Comparison of ENCODE assay signal across 8 mouse cellular contexts in the genomic region with DNA sequence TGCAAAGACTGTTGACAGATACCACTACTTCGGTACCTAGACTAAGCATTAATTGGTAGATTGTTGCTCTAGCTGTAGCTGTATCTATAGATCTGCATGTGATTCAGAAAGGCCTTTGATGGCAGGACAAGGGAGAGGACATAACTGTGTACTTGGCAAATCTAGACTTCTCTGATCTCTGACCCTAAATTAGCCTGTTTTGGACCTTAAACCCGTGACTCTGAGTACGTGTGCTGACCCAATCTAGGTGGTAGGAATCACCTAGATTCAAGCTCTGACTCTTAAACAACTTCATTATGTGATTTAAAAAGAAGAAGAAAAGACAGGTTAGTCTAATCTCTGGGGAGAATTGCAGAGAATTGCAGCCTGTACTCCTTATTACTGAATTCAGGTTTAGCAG. TPM values are rescaled to one million over a fixed set of nuclear protein-coding genes. Genes with fewer than 3 reads are reported as not detected.
DNase-seq lines count a peak whose midpoint lies in the region; ATAC-seq and TF ChIP-seq lines count a peak whose summit lies in the region.

A gene (plus strand): TSS at position 221 of the 400 bp plus-strand sequence.

- TF ChIP-seq POLR2A in myocyte (IDR thresholded peaks at IDR 0.05; ENCODE audit: insufficient read length, low read depth) = no peak

- peaks cover 22% of the 10 kb centered on the region for H3K36me3 ChIP-seq in heart, embryonic 13.5 days
- no peaks in the 10 kb centered on the region for H3K36me3 ChIP-seq in myocyte (ENCODE audit: control insufficient read depth, insufficient read depth)

- H3K27me3 ChIP-seq in heart, embryonic 13.5 days (replicated peaks) = no peaks in the 10 kb centered on the region
- no peaks in the 10 kb centered on the region for H3K27me3 ChIP-seq in myocyte (ENCODE audit: control insufficient read depth, insufficient read depth, insufficient read length)

- no peaks in the 10 kb centered on the region for H3K79me2 ChIP-seq in myocyte (ENCODE audit: control insufficient read depth, insufficient read depth)

- no peak within 1 kb of the TSS for H3K4me3 ChIP-seq in heart, embryonic 13.5 days
- no peak within 1 kb of the TSS for H3K4me3 ChIP-seq in myocyte

- ATAC-seq in heart, embryonic 13.5 days (ENCODE audit: extremely low read depth, insufficient number of reproducible peaks, low FRiP score, low TSS enrichment) = no peak

- H3K4me2 ChIP-seq in heart, embryonic 13.5 days = no peak within 1 kb of the TSS
- H3K4me2 ChIP-seq in myocyte (ENCODE audit: low read depth) = no peak within 1 kb of the TSS

- peaks cover 17% of the 10 kb centered on the region for H3K4me1 ChIP-seq in heart, embryonic 13.5 days

- H3K9me3 ChIP-seq in heart, embryonic 13.5 days = no peaks in the 10 kb centered on the region

- no peak within 1 kb of the TSS for H3K9ac ChIP-seq in heart, embryonic 13.5 days

- 85% methylated on average over 3 of the region's 3 CpGs for WGBS in heart, embryonic 13.5 days

- intact Hi-C loops in left cerebral cortex, postnatal 14 days (cut with DNase I) = loop anchor here (5.0 to 10.0 kb wide), 2 partner anchors 207 to 450 kb away; no protein-coding TSS in a partner anchor

- no peak within 1 kb of the TSS for H3ac ChIP-seq in myocyte (ENCODE audit: control insufficient read depth, insufficient read length)

- H3K27ac ChIP-seq in heart, embryonic 13.5 days (replicated peaks) = no peak within 1 kb of the TSS

- no peak for DNase-seq in layer of hippocampus, adult 18-20 months (ENCODE audit: low spot score in 2 of 2)
- DNase-seq in layer of hippocampus, adult 11-12 months (ENCODE audit: low spot score) = no peak
- no peak for DNase-seq in adrenal gland, postnatal 25 days
- DNase-seq in left cerebral cortex, postnatal 14 days (ENCODE audit: low spot score in 2 of 2) = no peak
- DNase-seq in frontal cortex, postnatal 10 days (ENCODE audit: low spot score in 2 of 2) = no peak
- no peak for DNase-seq in frontal cortex, postnatal 14 days (ENCODE audit: low spot score in 2 of 2)

TF ChIP-seq in myocyte, 11 proteins besides CTCF, POLR2A, EP300 and RAD21:
- TF ChIP-seq MYOG (IDR thresholded peaks at IDR 0.05; ENCODE audit: control insufficient read depth in 1 of 3, insufficient read depth in 1 of 3, insufficient read length in 2 of 3, low read depth in 2 of 3) = no peak
- TF ChIP-seq TCF3 (IDR thresholded peaks at IDR 0.05; ENCODE audit: insufficient read length, low read depth) = no peak
- TF ChIP-seq USF1 (IDR thresholded peaks at IDR 0.05; ENCODE audit: low read depth) = no peak
- no peak for TF ChIP-seq E2F4 (IDR thresholded peaks at IDR 0.05; ENCODE audit: insufficient read depth)
- no peak for TF ChIP-seq POLR2AphosphoS2 (IDR thresholded peaks at IDR 0.05; ENCODE audit: insufficient read length, low read depth)
- TF ChIP-seq CEBPB (IDR thresholded peaks at IDR 0.05; ENCODE audit: insufficient read depth, poor library complexity, severe bottlenecking) = no peak
- no peak for TF ChIP-seq MAX (IDR thresholded peaks at IDR 0.05; ENCODE audit: low read depth)
- no peak for TF ChIP-seq SRF (IDR thresholded peaks at IDR 0.05; ENCODE audit: control insufficient read depth, insufficient read length, low read depth)
- TF ChIP-seq MYOD1 (IDR thresholded peaks at IDR 0.05; ENCODE audit: control insufficient read depth in 1 of 3, insufficient read length in 2 of 3, low read depth in 2 of 3) = no peak
- TF ChIP-seq REST (IDR thresholded peaks at IDR 0.05; ENCODE audit: insufficient read depth, insufficient read length) = no peak
- no peak for TF ChIP-seq TCF12 (IDR thresholded peaks at IDR 0.05; ENCODE audit: insufficient read depth, poor library complexity, severe bottlenecking)

RNA-seq across cellular contexts. Expression of the gene that starts here (rescaled TPM):
- total RNA-seq in layer of hippocampus, adult 18-20 months (2021) = 10 to 100 TPM; 17.4 to 17.7 TPM
- total RNA-seq in adrenal gland, postnatal 25 days (2021) = 28.4 and 29.6 TPM in 2 replicates
- 46.3 and 48.6 TPM in 2 replicates for polyA plus RNA-seq in heart, embryonic 13.5 days (2015; fragmentation: Nextera tagmentation; extraction: Ambion mirVana)
- 10 to 100 TPM; 19.7 to 21.6 TPM for total RNA-seq in left cerebral cortex, postnatal 14 days (2021)
- 12.9 TPM for polyA plus RNA-seq in myocyte (2012; fragmentation: generic; extraction: Trizol)
